Mouse (Mus musculus): Measurements from ENCODE around the gene Zbtb45.

The Zbtb45 gene

GRCm38 (mm10) chr7:13010005-13010908 is at the start of gene Zbtb45:
Gene Zbtb45, minus strand, starts transcription at chr7:13010034.
- DNase-seq (ENCODE audit: low spot score in 2 of 2): peak in 1 of 2 experiments; percentile 32

- no peak for DNase-seq (ENCODE audit: low spot score in 2 of 2)
Observed at GRCm38 (mm10) chr7:13059536-13059935, 49.7 kb upstream of the Zbtb45 start.

- peak in 1 of 2 experiments; percentile 22 for DNase-seq (ENCODE audit: low spot score in 2 of 2)
Observed at GRCm38 (mm10) chr7:13056913-13057700, 47.3 kb upstream of the Zbtb45 start.

- DNase-seq (ENCODE audit: low spot score in 2 of 2): peak; percentile 99
Observed at GRCm38 (mm10) chr7:13054287-13055010, 44.6 kb upstream of the Zbtb45 start, which contains the start of gene Mzf1. Gene Mzf1, minus strand, starts transcription at chr7:13054764.

- no peak for DNase-seq (ENCODE audit: low spot score in 2 of 2)
Observed at GRCm38 (mm10) chr7:13053961-13054286, 44.1 kb upstream of the Zbtb45 start.

GRCm38 (mm10) chr7:13053501-13053900 is 43.7 kb upstream of the Zbtb45 start:
- DNase-seq (ENCODE audit: low spot score in 2 of 2): peak in 1 of 2 experiments; percentile 22

- peak in 1 of 2 experiments; percentile 33 for DNase-seq (ENCODE audit: low spot score in 2 of 2)
Observed at GRCm38 (mm10) chr7:13053001-13053400, 43.2 kb upstream of the Zbtb45 start.

GRCm38 (mm10) chr7:13046084-13046483 is 36.2 kb upstream of the Zbtb45 start:
- DNase-seq (ENCODE audit: low spot score in 2 of 2): peak in 1 of 2 experiments; percentile 56

GRCm38 (mm10) chr7:13044254-13044625 is 34.4 kb upstream of the Zbtb45 start:
- DNase-seq (ENCODE audit: low spot score in 2 of 2): no peak

- DNase-seq (ENCODE audit: low spot score in 2 of 2): peak; percentile 73 to 74
Observed at GRCm38 (mm10) chr7:13043445-13044253, 33.8 kb upstream of the Zbtb45 start.

- no peak for DNase-seq (ENCODE audit: low spot score in 2 of 2)
Observed at GRCm38 (mm10) chr7:13043120-13043444, 33.2 kb upstream of the Zbtb45 start.

- peak in 1 of 2 experiments; percentile 27 for DNase-seq (ENCODE audit: low spot score in 2 of 2)
Observed at GRCm38 (mm10) chr7:13042511-13042910, 32.7 kb upstream of the Zbtb45 start.

GRCm38 (mm10) chr7:13041256-13041655 is 31.4 kb upstream of the Zbtb45 start:
- DNase-seq (ENCODE audit: low spot score in 2 of 2): peak in 1 of 2 experiments; percentile 27

- DNase-seq (ENCODE audit: low spot score in 2 of 2): no peak
Observed at GRCm38 (mm10) chr7:13039181-13039580, 29.3 kb upstream of the Zbtb45 start.

GRCm38 (mm10) chr7:13038621-13039169 is 28.9 kb upstream of the Zbtb45 start:
- no peak for DNase-seq (ENCODE audit: low spot score in 2 of 2)

- peak; percentile 99 to 100 for DNase-seq (ENCODE audit: low spot score in 2 of 2)
Observed at GRCm38 (mm10) chr7:13037901-13038555, 28.2 kb upstream of the Zbtb45 start, which contains the start of gene Ube2m. Gene Ube2m, minus strand, starts transcription at chr7:13038275.

- DNase-seq (ENCODE audit: low spot score in 2 of 2): peak; percentile 76 to 81
Observed at GRCm38 (mm10) chr7:13037366-13037765, 27.5 kb upstream of the Zbtb45 start.

GRCm38 (mm10) chr7:13036806-13037205 is 27.0 kb upstream of the Zbtb45 start:
- peak in 1 of 2 experiments; percentile 26 for DNase-seq (ENCODE audit: low spot score in 2 of 2)

- DNase-seq (ENCODE audit: low spot score in 2 of 2): peak; percentile 56 to 65
Observed at GRCm38 (mm10) chr7:13035211-13035855, 25.5 kb upstream of the Zbtb45 start.
